Mouse (Mus musculus) spleen, postnatal 36 days (tissue): ENCODE data around the gene Kcnip1.
A peak's percentile ranks its signal among the peaks of the same experiment; 100 is the strongest.

ENCODE experiments used
- DNase-seq, 2 experiments: peaks; one replicate each; pipeline ENCODE4 v3.0.0; 2022; ENCODE audit warnings: low spot score in 2 of 2, mixed read lengths in 1 of 2

The Kcnip1 gene

GRCm38 (mm10) chr11:33992938-33993337 lies at the start of gene Kcnip1:
Gene Kcnip1, minus strand, starts transcription at chr11:33993152.
- no peak for DNase-seq

GRCm38 (mm10) chr11:34040061-34040460 lies 47.1 kb upstream of the Kcnip1 start:
- no peak for DNase-seq

GRCm38 (mm10) chr11:34035909-34036658 lies 43.1 kb upstream of the Kcnip1 start:
- no peak for DNase-seq

- DNase-seq: no peak
These were observed 41.8 kb upstream of the Kcnip1 start for GRCm38 (mm10) chr11:34034794-34035193.

- DNase-seq: peak in 1 of 2 experiments; percentile 19
These were observed 41.1 kb upstream of the Kcnip1 start for GRCm38 (mm10) chr11:34034008-34034505.

- peak; percentile 60 to 78 for DNase-seq
These were observed 38.3 kb upstream of the Kcnip1 start for GRCm38 (mm10) chr11:34031015-34031805.

- no peak for DNase-seq
These were observed 36.7 kb upstream of the Kcnip1 start for GRCm38 (mm10) chr11:34029658-34030057.

- DNase-seq: no peak
These were observed 32.1 kb upstream of the Kcnip1 start for GRCm38 (mm10) chr11:34025091-34025490.

GRCm38 (mm10) chr11:34012007-34012652 lies 19.2 kb upstream of the Kcnip1 start:
- no peak for DNase-seq

- peak in 1 of 2 experiments; percentile 29 for DNase-seq
These were observed 17.9 kb upstream of the Kcnip1 start for GRCm38 (mm10) chr11:34010859-34011172.

- DNase-seq: no peak
These were observed 17.3 kb upstream of the Kcnip1 start for GRCm38 (mm10) chr11:34010133-34010858.

- DNase-seq: peak in 1 of 2 experiments; percentile 17
These were observed 16.6 kb upstream of the Kcnip1 start for GRCm38 (mm10) chr11:34009316-34010087.

- DNase-seq: peak; percentile 70 to 76
These were observed 15.8 kb upstream of the Kcnip1 start for GRCm38 (mm10) chr11:34008702-34009101.

GRCm38 (mm10) chr11:34008214-34008613 lies 15.3 kb upstream of the Kcnip1 start:
- peak; percentile 70 to 75 for DNase-seq

- DNase-seq: no peak
These were observed 14.7 kb upstream of the Kcnip1 start for GRCm38 (mm10) chr11:34007616-34008015.

- DNase-seq: no peak
These were observed 9.6 kb upstream of the Kcnip1 start for GRCm38 (mm10) chr11:34002593-34002965.

- DNase-seq: peak; percentile 30 to 35
These were observed 9.1 kb upstream of the Kcnip1 start for GRCm38 (mm10) chr11:34001938-34002592.

- DNase-seq: no peak
These were observed 7.5 kb upstream of the Kcnip1 start for GRCm38 (mm10) chr11:34000416-34000815.

GRCm38 (mm10) chr11:33998244-33998643 lies 5.3 kb upstream of the Kcnip1 start:
- DNase-seq: no peak

GRCm38 (mm10) chr11:33993496-33993895 lies 544 bp upstream of the Kcnip1 start:
- DNase-seq: no peak
